Mouse (Mus musculus): Measurements from ENCODE around the gene Kcnj11. TPM values are rescaled to one million over a fixed set of nuclear protein-coding genes. Genes with fewer than 3 reads are reported as not detected.

Gene Kcnj11
- polyA plus RNA-seq, 1 experiment from 2014 or later: 0.06 TPM

DNA sequence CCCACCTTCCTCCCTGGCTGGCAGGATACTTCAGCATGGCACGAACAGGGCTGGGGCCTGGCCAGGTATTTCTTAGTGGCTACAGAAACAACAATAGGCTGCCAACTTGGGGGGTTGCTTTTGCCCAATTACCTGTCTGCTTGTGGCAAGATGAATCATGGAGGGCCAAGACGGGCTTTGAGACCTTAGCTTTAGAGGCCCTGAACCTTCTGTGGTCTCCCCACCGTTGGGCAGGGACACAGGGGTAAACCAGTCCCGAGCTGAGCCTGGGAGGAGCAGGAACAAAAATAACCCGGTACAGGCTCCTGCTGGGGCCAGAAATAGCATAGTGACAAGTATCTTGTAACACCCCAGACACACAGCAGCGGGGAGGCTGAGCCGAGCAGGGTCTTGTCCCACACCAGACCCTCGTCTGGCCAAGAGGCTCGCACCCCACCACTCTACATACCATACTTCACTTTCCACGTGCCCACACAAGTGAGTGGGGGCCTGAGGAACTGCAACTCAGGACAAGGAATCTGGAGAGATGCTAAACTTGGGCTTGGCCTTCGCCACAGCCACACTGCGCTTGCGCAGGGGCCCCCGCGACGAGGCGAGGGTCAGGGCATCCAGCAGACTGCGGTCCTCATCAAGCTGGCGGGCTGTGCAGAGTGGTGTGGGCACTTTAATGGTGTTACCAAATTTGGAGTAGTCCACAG lies 2.2 kb downstream of the Kcnj11 start:
- H3K36me3 ChIP-seq (ENCODE audit: control insufficient read depth, insufficient read depth): no peaks in the 10 kb centered on the region
- H3K9ac ChIP-seq (ENCODE audit: low read depth, low read length): no peak overlapping the region
- no peak for ATAC-seq (ENCODE audit: low read depth)
- no peaks in the 10 kb centered on the region; the same call in 1 of the 2 replicates for H3K4me1 ChIP-seq (ENCODE audit: control insufficient read depth, low read depth, low read length)
- no peaks in the 10 kb centered on the region for H3K9me3 ChIP-seq (replicated peaks; ENCODE audit: control insufficient read depth, low read length)
- 64% methylated on average over 19 of the region's 19 CpGs for WGBS (ENCODE audit: insufficient replicate concordance)
- H3K4me2 ChIP-seq (ENCODE audit: low read depth, low read length): no peak overlapping the region
- no peak overlapping the region for H3K4me3 ChIP-seq (ENCODE audit: low read depth, low read length)
- peaks cover 6% of the 10 kb centered on the region for H3K27me3 ChIP-seq (ENCODE audit: control insufficient read depth, insufficient read depth, low read depth, low read length)
- H3K27ac ChIP-seq (ENCODE audit: low read length): no peak overlapping the region

DNA sequence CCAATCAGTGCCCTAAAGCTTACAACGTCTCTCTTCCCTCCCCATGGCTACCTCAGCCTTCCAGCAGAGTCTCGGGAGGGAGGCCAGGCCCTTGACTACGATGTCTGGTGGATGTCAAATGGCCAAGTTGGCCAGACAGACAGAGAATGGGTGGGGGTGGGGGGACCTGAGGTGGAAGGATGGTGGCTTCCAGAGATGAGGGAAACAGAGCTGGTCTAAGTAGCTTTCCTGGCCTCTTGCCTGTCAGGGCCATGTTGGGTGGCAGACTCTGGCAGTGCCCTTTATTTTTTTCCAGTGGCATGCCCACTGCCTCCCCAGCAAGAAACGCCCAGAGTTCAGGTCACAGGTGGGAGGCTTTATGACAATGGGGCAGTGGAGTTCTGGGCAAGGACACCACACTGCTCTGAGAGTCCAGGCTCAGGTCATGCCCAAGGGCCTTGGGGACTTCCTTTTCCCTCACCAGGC lies 3.2 kb downstream of the Kcnj11 start:
- Histone ChIP-seq H3K4me1 (ENCODE audit: control insufficient read depth, low read depth, low read length) (no peaks in the 10 kb centered on the region; the same call in 1 of the 2 replicates), H3K9ac (ENCODE audit: low read depth, low read length) (no peak overlapping the region), H3K4me3 (ENCODE audit: low read depth, low read length) (no peak overlapping the region), H3K27ac (ENCODE audit: low read length) (no peak overlapping the region), H3K36me3 (ENCODE audit: control insufficient read depth, insufficient read depth) (no peaks in the 10 kb centered on the region), H3K9me3 (replicated peaks; ENCODE audit: control insufficient read depth, low read length) (no peaks in the 10 kb centered on the region), H3K27me3 (ENCODE audit: control insufficient read depth, insufficient read depth, low read depth, low read length) (peaks cover 6% of the 10 kb centered on the region), H3K4me2 (ENCODE audit: low read depth, low read length) (no peak overlapping the region)
- no peak for ATAC-seq (ENCODE audit: low read depth)
- WGBS (ENCODE audit: insufficient replicate concordance): 48% methylated on average over 4 of the region's 4 CpGs

DNA sequence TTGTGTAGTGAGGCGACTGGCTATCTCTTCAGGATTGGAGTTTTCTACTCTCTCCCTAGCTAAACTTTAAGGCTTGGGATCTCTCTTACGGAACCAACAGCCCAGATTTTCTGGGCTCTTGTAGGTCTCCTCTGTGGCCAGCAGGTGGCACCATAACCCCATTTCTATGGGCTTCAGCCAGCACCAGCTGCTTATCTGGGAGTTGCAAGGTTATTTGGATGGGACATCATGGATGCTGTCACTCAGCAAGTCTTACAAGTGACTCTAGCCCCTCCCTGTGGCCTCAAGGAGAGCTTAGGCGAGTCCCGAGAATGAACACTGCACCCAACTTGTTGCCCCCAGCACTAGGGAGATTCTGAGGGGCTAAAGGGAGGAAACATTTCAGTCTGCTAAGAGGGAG lies 4.4 kb downstream of the Kcnj11 start:
- Histone ChIP-seq H3K9me3 (replicated peaks; ENCODE audit: control insufficient read depth, low read length) (no peaks in the 10 kb centered on the region), H3K9ac (ENCODE audit: low read depth, low read length) (no peak overlapping the region), H3K36me3 (ENCODE audit: control insufficient read depth, insufficient read depth) (no peaks in the 10 kb centered on the region), H3K4me1 (ENCODE audit: control insufficient read depth, low read depth, low read length) (no peaks in the 10 kb centered on the region; the same call in 1 of the 2 replicates), H3K4me2 (ENCODE audit: low read depth, low read length) (no peak overlapping the region), H3K27ac (ENCODE audit: low read length) (no peak overlapping the region), H3K4me3 (ENCODE audit: low read depth, low read length) (no peak overlapping the region), H3K27me3 (ENCODE audit: control insufficient read depth, insufficient read depth, low read depth, low read length) (peaks cover 6% of the 10 kb centered on the region)
- no peak for ATAC-seq (ENCODE audit: low read depth)
- WGBS (ENCODE audit: insufficient replicate concordance): 2% methylated on average over 4 of the region's 4 CpGs

DNA sequence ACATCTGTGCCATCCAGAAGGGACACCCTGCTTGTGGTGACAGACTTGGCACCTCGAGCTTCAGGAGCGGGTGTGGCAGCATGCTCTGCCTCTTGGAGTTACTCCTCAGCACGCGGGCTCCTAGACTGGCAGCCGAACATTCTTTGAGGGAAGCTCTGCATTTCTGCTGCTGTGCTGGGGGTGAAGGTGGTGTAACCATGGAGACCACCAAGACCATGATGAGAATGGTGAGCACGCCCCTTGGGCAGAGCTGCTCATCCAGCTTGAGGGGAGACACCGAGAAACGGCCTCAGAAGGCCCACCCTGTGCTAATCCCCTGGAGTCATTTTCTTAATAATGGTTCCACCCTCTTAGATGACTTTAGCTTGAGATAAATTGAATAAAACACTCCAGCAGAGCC lies 7.8 kb downstream of the Kcnj11 start:
- Histone ChIP-seq H3K9ac (ENCODE audit: low read depth, low read length) (no peak overlapping the region), H3K4me1 (ENCODE audit: control insufficient read depth, low read depth, low read length) (no peaks in the 10 kb centered on the region), H3K36me3 (ENCODE audit: control insufficient read depth, insufficient read depth) (no peaks in the 10 kb centered on the region), H3K27me3 (ENCODE audit: control insufficient read depth, insufficient read depth, low read depth, low read length) (no peaks in the 10 kb centered on the region), H3K4me3 (ENCODE audit: low read depth, low read length) (no peak overlapping the region), H3K27ac (ENCODE audit: low read length) (no peak overlapping the region), H3K4me2 (ENCODE audit: low read depth, low read length) (no peak overlapping the region), H3K9me3 (replicated peaks; ENCODE audit: control insufficient read depth, low read length) (no peaks in the 10 kb centered on the region)
- no peak for ATAC-seq (ENCODE audit: low read depth)
- 52% methylated on average over 8 of the region's 8 CpGs for WGBS (ENCODE audit: insufficient replicate concordance)

DNA sequence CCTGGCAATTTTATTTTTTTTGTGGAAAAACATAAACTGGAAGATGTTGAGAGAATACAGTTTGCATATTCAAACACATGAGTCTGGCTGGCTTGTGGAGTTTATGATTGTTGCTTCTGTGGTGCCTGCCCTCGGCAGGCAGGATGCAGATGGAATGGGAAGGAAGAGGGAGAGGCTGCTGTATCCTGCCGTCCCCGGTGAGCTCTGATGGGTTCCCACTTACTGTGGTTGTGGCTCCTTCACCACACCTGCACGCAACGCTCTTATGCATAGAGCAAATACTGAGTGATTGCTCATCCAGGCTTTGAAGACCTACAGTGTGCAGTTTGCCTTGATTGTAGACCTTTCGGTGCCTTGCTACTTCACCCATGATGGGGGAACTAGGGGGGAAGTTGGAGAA lies 12.3 kb downstream of the Kcnj11 start:
- 38% methylated on average over 6 of the region's 6 CpGs for WGBS (ENCODE audit: insufficient replicate concordance)
- no peak overlapping the region for H3K9ac ChIP-seq (ENCODE audit: low read depth, low read length)
- no peak for ATAC-seq (ENCODE audit: low read depth)
- H3K36me3 ChIP-seq (ENCODE audit: control insufficient read depth, insufficient read depth): no peaks in the 10 kb centered on the region
- H3K4me1 ChIP-seq (ENCODE audit: control insufficient read depth, low read depth, low read length): no peaks in the 10 kb centered on the region
- H3K4me2 ChIP-seq (ENCODE audit: low read depth, low read length): no peak overlapping the region
- no peak overlapping the region for H3K27ac ChIP-seq (ENCODE audit: low read length)
- H3K4me3 ChIP-seq (ENCODE audit: low read depth, low read length): no peak overlapping the region
- H3K27me3 ChIP-seq (ENCODE audit: control insufficient read depth, insufficient read depth, low read depth, low read length): no peaks in the 10 kb centered on the region
- no peaks in the 10 kb centered on the region for H3K9me3 ChIP-seq (replicated peaks; ENCODE audit: control insufficient read depth, low read length)

DNA sequence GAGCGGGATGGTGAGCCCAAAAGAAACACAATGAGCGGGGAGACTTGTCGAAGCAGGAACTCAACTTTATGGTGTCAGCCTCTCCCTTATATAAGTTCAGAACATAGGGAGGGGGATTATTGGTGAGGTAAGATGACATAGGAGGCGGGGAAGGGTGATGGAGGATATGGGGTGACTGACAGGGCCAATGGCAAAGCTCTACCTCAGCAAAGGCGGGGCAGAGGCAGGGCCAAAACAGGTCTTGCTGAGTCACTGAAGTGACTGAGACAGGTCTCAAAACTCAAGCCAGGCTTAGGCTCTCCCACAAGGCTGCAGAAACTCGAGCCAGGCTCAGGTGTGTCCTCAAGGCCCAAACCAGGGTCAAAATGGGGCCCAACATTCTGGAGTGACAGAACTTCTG lies 14.2 kb downstream of the Kcnj11 start:
- ATAC-seq (ENCODE audit: low read depth): no peak
- no peak overlapping the region for H3K9ac ChIP-seq (ENCODE audit: low read depth, low read length)
- H3K4me1 ChIP-seq (ENCODE audit: control insufficient read depth, low read depth, low read length): no peaks in the 10 kb centered on the region
- 69% methylated on average over 6 of the region's 6 CpGs for WGBS (ENCODE audit: insufficient replicate concordance)
- no peak overlapping the region for H3K4me2 ChIP-seq (ENCODE audit: low read depth, low read length)
- H3K27me3 ChIP-seq (ENCODE audit: control insufficient read depth, insufficient read depth, low read depth, low read length): no peaks in the 10 kb centered on the region
- no peak overlapping the region for H3K27ac ChIP-seq (ENCODE audit: low read length)
- no peak overlapping the region for H3K4me3 ChIP-seq (ENCODE audit: low read depth, low read length)
- no peaks in the 10 kb centered on the region for H3K36me3 ChIP-seq (ENCODE audit: control insufficient read depth, insufficient read depth)
- no peaks in the 10 kb centered on the region for H3K9me3 ChIP-seq (replicated peaks; ENCODE audit: control insufficient read depth, low read length)

DNA sequence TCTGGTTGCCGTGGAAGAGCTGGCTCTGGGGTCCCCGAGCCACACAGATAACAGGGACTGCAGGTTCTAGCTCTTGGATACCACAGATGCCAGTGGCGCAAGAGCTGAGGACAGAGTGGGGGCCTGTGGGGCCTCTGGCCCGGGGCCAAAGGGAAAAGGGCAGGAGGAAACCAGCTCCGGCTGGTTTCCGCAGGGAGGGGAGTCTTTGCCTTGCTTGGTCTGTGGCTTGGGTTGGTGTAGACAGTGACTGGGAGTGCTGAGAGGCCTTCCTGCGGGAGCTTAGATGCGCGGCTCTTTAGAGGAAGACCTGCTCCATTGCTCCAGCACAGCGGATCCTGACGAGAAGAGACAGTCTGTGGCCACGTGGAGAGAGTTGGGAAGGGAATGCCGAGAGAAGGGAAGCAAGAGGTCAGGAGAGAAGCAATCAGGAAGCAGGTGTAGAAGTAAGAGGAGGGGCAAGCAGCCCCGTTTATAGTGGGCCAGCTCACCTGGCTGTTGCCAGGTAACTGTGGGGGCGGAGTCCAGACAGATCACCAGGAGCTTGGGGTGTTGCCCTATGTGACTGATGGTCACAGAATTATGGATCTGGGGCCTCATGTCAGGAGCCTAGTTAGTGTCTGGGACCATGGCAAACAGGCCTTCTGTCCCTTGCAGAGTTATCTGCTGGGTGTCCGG lies 15.6 kb downstream of the Kcnj11 start:
- H3K36me3 ChIP-seq (ENCODE audit: control insufficient read depth, insufficient read depth): peaks cover 5% of the 10 kb centered on the region
- ATAC-seq (ENCODE audit: low read depth): no peak
- no peak overlapping the region for H3K4me2 ChIP-seq (ENCODE audit: low read depth, low read length)
- no peak overlapping the region for H3K27ac ChIP-seq (ENCODE audit: low read length)
- H3K9ac ChIP-seq (ENCODE audit: low read depth, low read length): no peak overlapping the region
- no peak overlapping the region for H3K4me3 ChIP-seq (ENCODE audit: low read depth, low read length)
- H3K9me3 ChIP-seq (replicated peaks; ENCODE audit: control insufficient read depth, low read length): no peaks in the 10 kb centered on the region
- WGBS (ENCODE audit: insufficient replicate concordance): 63% methylated on average over 16 of the region's 16 CpGs
- H3K27me3 ChIP-seq (ENCODE audit: control insufficient read depth, insufficient read depth, low read depth, low read length): no peaks in the 10 kb centered on the region
- no peaks in the 10 kb centered on the region for H3K4me1 ChIP-seq (ENCODE audit: control insufficient read depth, low read depth, low read length)

DNA sequence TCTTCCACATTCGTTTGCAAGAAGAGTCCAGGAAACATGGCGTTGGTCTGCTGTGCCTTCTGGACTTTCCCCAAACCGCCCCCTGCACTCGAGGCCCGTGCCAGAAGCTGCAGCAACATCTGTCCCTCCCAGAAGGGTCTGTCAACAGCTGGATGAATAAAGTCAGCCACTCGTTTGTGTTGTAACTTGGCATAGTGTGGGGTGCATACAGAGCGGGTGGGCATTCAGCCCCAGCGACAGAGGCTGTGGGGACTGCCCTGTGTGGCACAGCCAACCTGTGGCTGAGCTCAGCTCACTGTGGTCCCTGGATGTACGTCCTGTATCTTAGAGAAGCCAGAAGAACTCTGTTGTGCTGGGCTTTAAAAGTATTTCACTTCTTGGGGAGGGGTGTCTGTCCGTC lies 16.5 kb downstream of the Kcnj11 start:
- Histone ChIP-seq H3K4me1 (ENCODE audit: control insufficient read depth, low read depth, low read length) (no peaks in the 10 kb centered on the region), H3K9me3 (replicated peaks; ENCODE audit: control insufficient read depth, low read length) (no peaks in the 10 kb centered on the region), H3K4me2 (ENCODE audit: low read depth, low read length) (no peak overlapping the region), H3K27me3 (ENCODE audit: control insufficient read depth, insufficient read depth, low read depth, low read length) (no peaks in the 10 kb centered on the region), H3K4me3 (ENCODE audit: low read depth, low read length) (no peak overlapping the region), H3K27ac (ENCODE audit: low read length) (no peak overlapping the region), H3K9ac (ENCODE audit: low read depth, low read length) (no peak overlapping the region), H3K36me3 (ENCODE audit: control insufficient read depth, insufficient read depth) (peaks cover 8% of the 10 kb centered on the region)
- no peak for ATAC-seq (ENCODE audit: low read depth)
- WGBS (ENCODE audit: insufficient replicate concordance): 76% methylated on average over 10 of the region's 10 CpGs

DNA sequence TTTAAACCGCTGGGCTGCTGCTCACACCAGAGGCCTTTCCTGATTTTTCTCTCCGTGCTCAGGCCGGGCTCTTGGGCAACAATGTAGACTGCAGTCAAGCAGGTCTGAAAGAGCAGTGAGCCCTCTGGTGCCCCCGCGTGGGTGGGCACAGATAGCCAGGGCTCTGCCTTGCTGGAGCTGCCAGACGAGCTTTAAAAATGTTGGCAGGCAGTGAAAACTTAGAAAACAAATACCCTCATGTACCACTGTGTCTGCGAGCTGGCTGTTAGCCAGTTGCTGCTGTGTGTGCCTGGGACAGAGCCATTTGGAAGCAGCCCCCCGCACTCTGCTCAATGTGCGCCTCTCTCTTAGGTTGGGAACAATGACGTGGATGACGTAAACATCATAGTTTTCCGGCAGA lies 22.9 kb downstream of the Kcnj11 start:
- Histone ChIP-seq H3K4me3 (ENCODE audit: low read depth, low read length) (no peak overlapping the region), H3K36me3 (ENCODE audit: control insufficient read depth, insufficient read depth) (peaks cover 14% of the 10 kb centered on the region), H3K27me3 (ENCODE audit: control insufficient read depth, insufficient read depth, low read depth, low read length) (no peaks in the 10 kb centered on the region), H3K27ac (ENCODE audit: low read length) (no peak overlapping the region), H3K9ac (ENCODE audit: low read depth, low read length) (no peak overlapping the region), H3K4me2 (ENCODE audit: low read depth, low read length) (no peak overlapping the region), H3K9me3 (replicated peaks; ENCODE audit: control insufficient read depth, low read length) (no peaks in the 10 kb centered on the region), H3K4me1 (ENCODE audit: control insufficient read depth, low read depth, low read length) (no peaks in the 10 kb centered on the region)
- 73% methylated on average over 12 of the region's 12 CpGs for WGBS (ENCODE audit: insufficient replicate concordance)
- no peak for ATAC-seq (ENCODE audit: low read depth)

Data from liver, embryonic 16.5 days (tissue).